Mouse (Mus musculus) CD4-positive, CD25-positive, alpha-beta regulatory T cell, adult 2 months (primary cell): ENCODE results near the gene Fxn.
A peak's percentile ranks its signal among the peaks of the same experiment; 100 is the strongest.

Experiments
- DNase-seq: peaks from one replicate; pipeline ENCODE4 v3.0.0-alpha.2; 2012; ENCODE audit warnings: low read depth, low spot score

Fxn gene

DNA sequence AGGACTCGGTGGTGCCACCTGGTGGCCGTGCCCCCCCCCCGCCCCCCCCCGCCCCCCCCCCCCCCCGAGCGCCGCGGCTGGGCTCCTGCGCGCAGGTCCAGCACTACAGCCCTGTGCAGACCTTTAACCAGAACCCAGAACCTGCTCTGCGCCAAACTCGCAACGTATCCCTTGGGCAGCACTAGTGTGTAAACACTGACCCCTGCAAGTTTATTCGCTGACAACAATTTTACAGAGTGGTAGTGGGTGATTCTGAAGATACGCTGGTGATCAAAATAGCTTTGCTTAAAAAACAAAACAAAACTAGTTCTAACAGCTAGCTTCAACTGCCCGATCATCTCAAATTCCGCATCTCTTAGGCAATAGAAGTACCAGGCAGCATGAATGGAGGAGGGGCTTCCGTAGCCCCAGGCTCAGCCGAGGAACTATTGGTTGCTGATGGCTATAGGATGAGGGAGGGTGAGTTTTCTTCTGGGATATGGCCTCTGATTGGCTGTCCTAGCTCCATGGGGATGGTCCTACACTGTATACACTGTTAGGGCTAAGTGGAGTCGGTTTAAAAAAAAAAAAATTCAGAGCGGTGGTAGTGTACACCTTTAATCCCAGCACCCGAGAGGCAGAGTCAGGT lies at the start of gene Fxn:
Fxn (minus strand) TSS at position 5 of the 628 bp plus-strand sequence.
- DNase-seq = peak; percentile 75

DNA sequence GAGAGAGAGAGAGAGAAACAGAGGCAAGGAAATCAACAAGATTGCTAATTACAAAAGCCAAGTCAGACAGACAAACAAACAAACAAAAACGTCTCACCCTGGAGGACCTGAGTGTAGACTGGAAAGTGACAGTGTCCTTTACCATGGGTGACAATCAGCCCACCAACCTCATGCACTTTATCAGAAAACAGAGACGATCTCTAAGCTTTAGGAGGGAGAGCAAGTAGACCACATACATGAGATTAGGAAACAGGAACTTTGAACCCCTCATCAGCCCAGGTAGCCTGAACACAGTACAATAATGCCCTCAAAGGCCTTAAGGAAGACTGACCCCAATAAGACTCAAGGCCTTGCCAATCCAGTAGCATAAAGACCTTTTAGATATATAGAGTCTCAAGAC lies 47.5 kb upstream of the Fxn start:
- no peak for DNase-seq

DNA sequence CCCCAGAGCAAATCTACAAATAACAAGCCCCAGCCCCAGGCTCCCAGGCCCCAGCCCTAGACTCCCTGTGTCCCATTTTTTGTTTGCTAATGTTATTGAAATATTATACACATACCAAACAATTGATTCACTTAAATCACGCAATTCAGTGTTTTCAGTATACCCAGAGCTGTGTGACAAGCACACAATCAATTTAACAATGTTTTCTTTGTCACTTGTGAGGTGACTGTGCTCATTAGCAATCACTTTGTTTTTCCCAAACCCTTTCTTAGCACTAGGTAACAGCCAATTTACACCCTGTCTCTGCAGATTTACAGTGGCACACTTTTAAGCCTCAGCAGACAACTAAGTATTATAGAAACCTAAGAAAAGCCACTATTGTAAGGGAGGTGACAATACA lies 46.6 kb upstream of the Fxn start:
- DNase-seq = no peak

DNA sequence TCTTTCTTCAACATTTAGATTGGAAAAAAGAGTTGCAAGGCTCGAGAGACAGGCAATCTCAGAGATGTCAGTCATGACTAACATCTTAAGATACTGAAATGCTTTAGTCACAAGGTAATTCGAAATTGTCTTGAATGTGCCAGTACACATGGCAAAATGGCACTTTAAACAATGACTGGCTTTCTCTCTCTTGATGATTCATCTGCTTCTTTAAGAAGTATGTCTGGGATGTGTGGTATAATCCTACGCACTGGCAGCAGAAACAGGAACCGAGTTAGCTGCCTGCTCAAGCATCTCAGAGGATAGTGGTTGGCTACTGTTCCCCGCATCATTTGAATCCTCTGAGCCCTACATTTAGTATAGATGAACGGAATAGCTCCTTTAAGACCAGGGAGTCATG lies 45.3 kb upstream of the Fxn start:
- DNase-seq = no peak

DNA sequence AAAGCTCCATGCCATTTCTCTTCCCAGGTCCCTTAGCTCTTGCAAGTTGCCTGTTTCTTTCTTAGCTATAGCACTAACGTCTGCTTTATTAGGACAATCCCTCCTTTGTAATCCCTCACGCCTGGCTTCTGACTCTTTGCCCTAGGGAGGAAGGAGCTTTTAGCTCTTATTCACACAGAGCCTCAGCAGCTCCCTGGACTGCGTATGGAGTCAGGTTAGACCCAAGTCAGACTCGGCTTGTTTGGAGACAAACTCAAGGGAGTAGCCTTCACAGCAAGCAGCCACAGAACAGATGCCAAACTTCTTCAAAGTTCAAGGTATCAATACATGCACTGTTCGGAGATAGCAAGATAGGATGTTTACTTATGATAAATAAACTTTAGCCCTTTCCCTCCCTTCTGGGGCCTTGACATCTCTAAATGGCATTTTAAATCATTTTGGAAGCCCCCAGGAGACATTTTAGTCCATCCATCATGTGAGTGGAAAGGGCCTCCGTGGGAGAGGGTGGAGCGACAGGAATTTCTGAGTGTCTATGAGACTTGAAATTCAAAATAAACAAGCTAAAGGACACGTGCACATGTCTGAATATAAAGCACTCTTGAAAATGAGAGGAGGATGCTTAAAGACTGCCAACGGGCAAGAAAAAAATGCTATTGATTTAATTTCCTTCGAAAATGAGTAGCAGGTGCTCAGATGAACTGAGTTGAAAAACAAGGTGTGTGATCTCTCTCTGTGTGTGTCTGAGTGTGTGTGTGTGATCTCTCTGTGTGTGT lies 43.6 kb upstream of the Fxn start:
- no peak for DNase-seq

DNA sequence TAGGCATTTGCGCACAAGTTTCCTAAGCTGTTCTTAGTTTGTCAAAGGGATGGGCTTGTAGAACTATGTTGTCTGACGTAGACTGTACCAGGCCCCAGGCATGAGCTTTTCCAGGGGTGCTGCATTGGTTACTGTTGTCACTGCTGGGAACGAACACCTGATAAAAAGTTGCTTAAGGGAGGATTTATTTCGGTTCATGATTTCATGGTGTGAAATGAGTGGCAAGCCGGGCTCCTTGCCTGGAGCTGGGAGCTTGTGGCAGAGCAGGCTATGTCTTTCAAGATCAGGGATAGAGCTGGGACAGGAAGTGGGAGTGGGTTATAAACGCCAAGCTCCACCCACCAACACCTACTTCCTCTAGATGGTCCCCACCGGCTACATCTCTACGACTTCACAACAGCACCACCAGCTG lies 41.5 kb upstream of the Fxn start:
- no peak for DNase-seq

DNA sequence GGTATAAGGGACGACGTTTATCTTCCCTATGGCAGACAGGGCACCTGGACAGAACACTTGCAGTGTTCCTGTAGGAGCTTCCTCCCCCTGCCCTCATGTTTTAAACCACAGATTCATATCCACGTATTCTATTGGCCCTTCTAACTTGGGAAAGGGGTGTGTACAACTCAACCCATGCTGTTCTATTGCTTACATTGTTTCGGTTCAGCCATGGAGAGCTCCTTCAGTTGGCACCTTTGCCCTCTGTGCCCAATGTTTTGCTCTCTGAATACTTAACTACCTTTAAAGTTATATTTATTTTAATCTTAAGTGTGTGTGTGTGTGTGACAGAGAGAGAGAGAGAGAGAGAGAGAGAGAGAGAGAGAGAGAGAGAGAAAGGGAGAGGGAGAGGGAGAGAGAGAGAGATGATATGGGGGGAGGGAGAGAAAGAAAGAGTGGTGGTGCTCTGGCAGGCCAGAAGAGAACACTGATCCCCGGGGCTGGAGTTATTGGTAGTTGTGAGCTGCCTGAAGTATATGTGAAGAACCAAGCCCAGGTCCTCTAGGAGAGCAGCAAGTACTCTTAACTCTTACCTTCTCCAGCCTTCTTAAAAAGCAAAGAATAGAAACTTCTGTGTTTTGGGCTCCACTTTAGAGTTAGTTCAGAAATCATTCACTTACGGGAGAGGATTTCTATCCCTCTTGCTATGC lies 41.0 kb upstream of the Fxn start:
- DNase-seq = no peak

DNA sequence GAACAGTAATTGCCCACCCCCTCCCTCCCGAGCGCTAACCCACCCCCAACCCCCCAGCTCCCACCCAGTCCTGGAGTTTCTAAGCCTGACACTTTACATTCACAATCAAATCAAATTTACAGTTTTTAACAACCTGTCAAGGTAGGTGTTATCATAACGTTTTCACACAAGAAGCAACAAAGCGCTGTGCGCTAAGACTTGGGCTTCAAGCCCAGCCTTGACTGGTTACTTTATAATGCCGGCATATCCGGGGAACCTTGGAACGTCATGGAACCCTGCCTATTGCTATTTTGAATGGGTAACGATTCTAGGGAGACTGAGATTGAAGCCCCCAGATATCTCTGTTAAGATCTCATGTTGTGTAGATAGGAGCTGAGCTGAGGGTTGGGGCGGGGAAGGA lies 37.8 kb upstream of the Fxn start:
- no peak for DNase-seq

DNA sequence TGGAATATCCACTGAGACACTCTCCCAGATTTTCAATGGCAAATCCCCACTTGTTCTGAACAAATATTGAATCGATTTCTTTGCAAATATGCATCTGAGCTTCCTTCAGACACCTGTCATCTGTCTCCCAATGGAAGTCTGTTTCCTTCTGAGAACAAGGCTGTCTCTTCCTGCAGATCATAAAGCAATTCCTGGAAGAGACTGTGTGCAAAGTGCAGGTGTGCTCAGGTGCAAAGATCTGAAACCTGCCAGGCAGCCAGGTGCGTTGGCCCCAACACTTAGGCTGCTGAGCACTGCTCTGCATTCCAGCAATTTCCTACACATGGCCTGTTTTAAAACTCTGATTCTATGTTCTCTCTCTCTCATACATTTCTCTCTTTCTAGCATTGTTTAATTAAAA lies 37.3 kb upstream of the Fxn start:
- DNase-seq = no peak

DNA sequence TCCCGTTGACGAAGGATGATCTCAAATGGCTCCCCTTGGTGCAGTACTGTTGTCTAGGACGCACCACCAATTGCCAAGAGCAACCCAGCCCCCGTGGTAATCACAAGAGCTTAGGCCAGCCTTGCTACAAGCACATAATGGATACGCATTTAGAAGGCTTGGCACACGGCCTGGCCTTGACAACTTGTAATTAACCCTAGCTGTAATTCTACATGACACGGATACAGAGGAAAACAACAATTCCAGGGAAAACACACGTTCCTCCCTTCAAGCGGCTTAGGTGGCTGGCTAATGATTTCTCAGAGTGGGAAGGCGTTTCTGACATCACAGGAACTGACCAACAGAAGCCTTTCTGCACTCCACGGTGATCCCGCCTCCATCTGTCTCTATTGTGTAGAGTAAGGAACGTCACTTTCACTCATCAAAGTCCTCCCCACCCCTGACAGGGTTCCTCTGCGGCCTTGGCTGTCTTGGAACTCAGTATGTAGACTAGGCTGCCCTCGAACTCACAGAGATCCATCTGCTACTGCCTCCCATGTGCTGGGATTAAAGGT lies 36.7 kb upstream of the Fxn start:
- no peak for DNase-seq

DNA sequence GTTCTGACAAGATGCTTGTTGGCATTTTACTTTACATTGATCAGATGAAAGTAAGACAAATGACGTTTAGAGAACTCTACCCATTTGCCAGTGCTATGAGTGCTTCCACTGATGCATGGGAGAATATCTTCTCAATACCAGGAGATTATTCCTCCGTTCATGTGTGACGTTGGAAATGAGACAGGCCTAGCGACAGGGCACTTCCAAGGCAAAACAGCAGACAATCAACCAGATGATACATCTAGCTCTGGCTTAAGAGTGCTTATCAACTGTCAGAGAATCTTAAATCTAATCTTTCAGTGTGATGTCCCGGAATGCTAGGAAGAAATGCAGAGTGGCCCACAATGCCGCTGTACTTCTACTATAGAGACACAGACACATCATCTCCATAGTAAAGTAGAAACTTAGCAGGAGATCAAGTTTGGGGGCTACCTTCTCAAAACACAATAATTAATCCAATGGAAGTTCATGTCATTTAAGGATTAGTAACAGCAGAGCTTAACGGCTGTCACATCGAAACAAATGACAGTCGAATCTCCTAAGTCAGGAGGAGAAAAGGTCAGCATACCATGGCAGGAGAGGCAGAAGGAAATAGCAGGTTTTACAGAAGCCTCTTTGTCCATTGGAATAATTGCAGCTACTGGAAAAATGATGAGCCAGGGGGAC lies 35.8 kb upstream of the Fxn start:
- DNase-seq = no peak

DNA sequence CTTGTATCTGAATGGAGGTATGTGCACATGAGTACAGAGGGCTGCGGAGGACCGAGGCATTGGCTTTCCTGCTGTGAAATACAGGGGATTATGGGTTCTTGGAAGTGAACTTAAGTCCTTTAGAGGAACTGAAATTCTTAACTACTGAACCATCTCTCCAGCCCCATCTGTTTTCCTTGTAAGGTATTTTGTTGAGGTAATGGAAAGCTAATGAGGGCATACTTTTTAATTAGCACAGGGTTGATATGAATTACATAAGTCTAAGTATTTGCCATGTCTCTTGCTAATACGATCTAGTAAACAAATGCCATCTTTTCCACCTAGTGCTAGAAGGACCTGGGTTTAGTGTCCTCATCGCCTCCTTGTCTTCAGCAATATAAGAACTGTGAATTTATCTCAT lies 34.8 kb upstream of the Fxn start:
- no peak for DNase-seq

DNA sequence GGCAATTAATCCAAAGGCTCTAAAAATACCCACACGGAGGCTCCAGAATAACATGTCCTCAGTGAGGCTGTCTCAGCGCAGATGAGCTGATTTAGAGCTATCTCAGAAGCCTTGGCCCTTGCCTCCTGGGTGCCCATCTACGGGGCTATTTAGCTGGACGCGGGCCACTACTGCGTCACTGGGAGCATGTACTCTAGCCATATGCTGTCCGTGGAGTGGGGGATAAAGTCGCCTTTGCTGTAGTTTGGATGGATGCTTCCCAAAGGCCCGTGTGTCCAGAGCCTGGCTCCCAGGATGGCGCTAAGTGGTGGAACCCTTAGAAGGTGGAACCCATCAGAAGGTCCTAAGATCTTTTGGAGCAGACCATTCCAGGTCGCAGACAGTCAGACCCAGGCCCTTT lies 34.3 kb upstream of the Fxn start:
- DNase-seq = no peak

DNA sequence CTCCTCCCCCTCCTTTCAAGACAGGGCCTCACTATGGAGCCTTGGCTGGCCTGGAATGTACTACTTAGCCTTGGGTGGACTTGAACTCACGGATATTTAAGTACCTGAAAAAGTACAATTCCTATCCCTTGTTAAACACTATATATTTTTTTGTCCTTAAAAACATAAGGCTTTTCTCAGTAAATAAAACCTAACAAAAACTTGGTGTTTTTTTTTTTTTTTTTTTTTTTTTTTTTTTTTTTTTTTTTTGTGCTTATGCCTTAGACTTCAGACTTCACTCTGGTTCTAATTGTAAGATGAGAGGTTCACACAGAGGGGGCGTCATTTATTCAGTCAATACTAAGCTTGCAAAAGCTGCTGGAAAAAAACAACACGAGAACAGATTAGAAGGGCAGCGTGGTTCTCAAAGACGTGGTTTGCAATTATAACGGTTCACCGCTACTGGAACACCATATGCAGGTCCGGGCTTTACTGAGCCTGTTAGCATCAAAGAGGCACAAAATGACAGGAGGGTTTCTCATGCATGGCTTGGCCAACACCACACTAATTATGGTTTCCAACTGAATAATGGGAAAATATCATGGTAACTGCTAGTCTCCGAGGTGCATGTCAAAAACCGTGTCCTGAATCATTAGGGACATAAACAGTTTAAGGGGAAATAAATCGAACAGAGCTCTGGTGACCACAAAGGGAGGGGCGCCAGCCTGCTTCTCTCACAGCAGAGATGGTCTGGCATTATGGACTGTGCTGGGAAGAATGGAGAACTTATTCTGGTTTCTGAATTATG lies 32.3 kb upstream of the Fxn start:
- DNase-seq = no peak

DNA sequence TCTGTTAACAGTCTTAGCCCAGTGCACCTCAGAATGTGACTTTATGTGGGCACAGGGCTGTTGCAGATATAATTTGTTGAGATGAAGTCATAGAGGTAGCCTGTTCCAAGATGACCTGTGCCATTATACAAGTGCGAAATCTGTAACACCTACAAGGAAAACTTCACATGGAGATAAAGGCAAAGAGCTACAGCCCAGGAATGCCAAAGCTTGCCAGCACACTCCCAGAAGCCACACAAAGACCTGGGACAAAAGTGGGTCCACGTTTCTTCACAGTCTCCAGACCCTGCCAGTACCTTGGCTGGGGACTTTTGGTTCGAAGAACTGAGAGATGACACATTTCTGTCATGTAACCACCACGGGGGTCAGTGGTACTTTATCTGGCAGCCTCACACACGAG lies 31.6 kb upstream of the Fxn start:
- DNase-seq = no peak

DNA sequence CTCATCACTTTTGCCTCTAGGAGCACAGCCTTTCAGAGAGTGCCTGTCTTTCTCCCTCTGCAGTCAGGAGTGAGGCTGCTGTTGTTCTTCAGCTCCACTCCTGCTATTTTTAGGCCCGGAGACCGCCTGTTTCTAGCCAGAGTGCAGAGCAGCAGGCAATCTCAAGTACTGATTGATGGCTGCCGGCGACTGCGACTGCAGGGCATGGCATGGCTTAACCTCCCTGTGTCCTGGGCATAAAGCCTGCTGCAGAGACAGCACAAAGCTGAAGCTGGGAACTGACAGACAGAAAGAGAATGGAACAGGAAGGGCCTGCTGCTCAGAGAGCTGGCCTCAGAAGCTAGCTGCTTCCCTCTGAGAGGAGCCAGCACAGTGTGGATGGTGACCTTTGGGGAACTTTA lies 27.9 kb upstream of the Fxn start:
- DNase-seq = no peak

DNA sequence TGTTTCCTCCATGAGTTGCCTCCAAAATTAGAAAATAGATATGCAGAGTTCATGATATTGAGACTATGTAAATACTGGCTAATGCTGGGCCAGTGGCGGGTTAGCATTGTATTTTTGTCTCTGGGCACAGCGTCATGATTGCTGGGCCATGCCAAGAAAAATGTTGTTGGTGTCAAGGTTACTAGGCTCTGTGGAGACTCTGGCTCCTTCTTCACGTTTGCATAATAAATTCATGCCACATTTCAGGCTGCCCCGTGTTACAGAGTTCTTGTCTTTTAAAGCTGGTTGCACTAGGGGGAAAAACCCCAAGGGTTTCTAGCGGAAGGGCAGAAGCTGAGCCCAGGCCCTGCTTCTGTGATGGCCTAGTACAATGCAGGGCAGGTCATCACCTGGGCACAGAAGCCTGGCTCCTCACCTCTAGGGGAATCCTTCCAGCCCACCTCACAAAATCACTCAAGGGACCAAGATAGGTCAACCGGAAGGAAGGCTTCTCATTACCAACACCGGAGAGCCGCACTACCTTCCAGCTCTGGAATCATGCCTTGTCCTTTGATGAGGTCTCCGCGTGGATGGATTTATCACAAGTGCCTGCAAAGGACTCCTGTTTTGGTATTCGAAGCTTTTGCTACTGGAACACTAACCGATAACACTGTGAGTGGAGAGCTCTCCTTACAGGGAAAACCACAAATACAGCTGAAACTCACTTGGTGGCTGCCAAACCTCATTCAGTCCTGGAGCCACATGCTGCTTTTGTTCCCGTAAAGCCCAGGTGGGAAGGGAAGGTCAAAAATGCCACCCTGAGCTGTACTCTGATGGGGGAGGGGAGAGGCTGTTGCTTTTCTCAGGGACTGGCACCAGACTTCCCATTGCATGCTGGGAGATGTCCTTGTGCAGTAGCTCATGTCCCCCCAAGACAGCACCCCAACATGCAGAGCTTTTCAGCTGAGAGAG lies 27.1 kb upstream of the Fxn start:
- no peak for DNase-seq

DNA sequence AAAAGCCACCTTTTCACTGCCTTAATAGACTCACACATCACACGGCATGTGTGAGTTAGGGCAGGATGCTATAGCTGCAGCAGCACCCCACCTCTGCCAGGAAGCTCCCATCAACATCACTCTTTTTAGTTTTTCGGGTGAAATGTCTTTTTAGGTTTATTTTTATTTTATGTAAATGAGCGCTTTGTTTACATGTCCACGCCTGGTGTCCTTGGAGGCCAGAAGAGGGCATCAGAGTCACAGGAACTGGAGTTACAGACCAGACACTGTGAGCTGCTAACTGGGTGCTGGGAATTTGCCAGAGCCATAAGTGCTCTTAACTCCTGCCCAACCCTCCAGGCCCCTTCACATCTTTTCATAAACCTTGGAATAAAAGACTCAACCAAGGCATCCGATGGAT lies 25.9 kb upstream of the Fxn start:
- no peak for DNase-seq

DNA sequence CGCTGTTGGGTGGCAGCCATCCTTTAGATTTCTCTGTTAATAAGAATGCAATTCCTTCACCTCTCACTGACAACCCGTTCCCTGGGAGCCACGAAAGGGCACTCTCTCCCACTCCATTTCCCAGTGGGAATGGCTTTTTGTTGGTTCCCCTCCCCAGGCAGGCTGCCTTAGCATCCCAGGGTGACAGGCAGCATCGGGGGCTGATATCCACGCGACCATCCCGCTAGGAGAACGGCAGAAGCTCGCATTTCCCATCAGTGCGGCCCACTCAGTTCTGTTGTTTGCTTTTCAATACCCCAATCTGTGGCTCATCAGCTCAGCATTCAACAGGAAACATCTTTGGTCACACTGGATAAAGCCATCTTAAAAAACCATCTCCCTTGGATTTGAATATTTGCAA lies 21.8 kb upstream of the Fxn start:
- DNase-seq = no peak

DNA sequence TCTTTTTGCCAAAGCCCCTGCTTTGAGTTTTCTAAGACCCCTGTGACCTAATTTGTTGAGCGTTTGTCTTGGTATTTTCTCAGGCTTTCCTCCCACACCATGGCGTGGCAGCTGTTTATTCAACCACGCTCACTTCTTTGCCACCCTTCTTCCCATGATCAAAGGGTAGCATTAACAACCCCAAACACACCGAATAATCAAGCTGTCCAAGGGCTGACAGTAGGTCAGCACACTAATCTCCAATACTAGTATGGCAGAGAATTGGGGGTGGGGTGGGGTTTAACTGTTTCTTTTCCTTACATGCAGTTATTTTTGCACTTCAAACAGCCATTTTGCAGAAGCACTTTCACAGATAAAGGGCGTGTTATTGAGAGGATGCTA lies 21.4 kb upstream of the Fxn start:
- no peak for DNase-seq
